Mouse (Mus musculus) liver, postnatal 0 days (tissue): ENCODE data around the gene Cd27. TPM values are rescaled to one million over a fixed set of nuclear protein-coding genes. Genes with fewer than 3 reads are reported as not detected.

ENCODE experiments used
- ATAC-seq: fragments of 200-750 bp; cut with Nextera tagmentation; 2 replicates; pipeline ENCODE4 v1.8.0; 2017; ENCODE audit warnings: mild to moderate bottlenecking, moderate library complexity
- DNase-seq: peaks from one replicate; pipeline ENCODE4 v3.0.0-alpha.2; 2016
- H3K27ac ChIP-seq: fragments of 300-500 bp; sonication (generic); 2 replicates; pipeline ENCODE4 v1.5.1; 2014; ENCODE audit warnings: antibody characterized with exemption, moderate library complexity, mild to moderate bottlenecking, low read depth
- H3K27me3 ChIP-seq: fragments of 300-500 bp; sonication (generic); 2 replicates; pipeline ENCODE4 v1.6.1; 2014; ENCODE audit warnings: low read length, control low read depth, mixed read lengths; ENCODE audit not compliant: insufficient read depth
- H3K36me3 ChIP-seq: fragments of 300-500 bp; sonication (generic); replicated peaks from 2 replicates; pipeline ENCODE4 v1.6.1; 2014; ENCODE audit warnings: mild to moderate bottlenecking, control low read depth, low read length, moderate library complexity, mixed read lengths; ENCODE audit not compliant: insufficient read depth
- H3K4me1 ChIP-seq: fragments of 300-500 bp; sonication (generic); 2 replicates; pipeline ENCODE4 v1.6.1; 2014; ENCODE audit warnings: antibody characterized with exemption, mild to moderate bottlenecking, control low read depth; ENCODE audit not compliant: insufficient read depth
- H3K4me2 ChIP-seq: fragments of 300-500 bp; sonication (generic); 2 replicates; pipeline ENCODE4 v1.6.1; 2014; ENCODE audit warnings: low read depth, mild to moderate bottlenecking, low read length, moderate library complexity, mixed read lengths
- H3K4me3 ChIP-seq: fragments of 300-500 bp; sonication (generic); 2 replicates; pipeline ENCODE4 v1.5.1; 2014; ENCODE audit warnings: low read depth, low read length
- H3K9ac ChIP-seq: fragments of 300-500 bp; sonication (generic); replicated peaks from 2 replicates; pipeline ENCODE4 v1.6.1; 2014; ENCODE audit warnings: mild to moderate bottlenecking, moderate library complexity
- H3K9me3 ChIP-seq: fragments of 300-500 bp; sonication (generic); 2 replicates; pipeline ENCODE4 v1.6.1; 2016; ENCODE audit warnings: mild to moderate bottlenecking, control low read depth, low read length, mixed read lengths
- CTCF ChIP-seq: sonication (generic); IDR thresholded peaks from 2 replicates; pipeline ENCODE4 v1.5.1; 2016; ENCODE audit warnings: antibody characterized with exemption, low read depth
- EP300 ChIP-seq: IDR thresholded peaks from 2 replicates; pipeline ENCODE4 v1.6.1; 2016; ENCODE audit warnings: antibody characterized with exemption, low read depth, mild to moderate bottlenecking
- WGBS: fragments of 180-500 bp; shearing (Covaris S2); extraction: QIAGEN DNeasy Blood & Tissue Kit; methylation state at CpG from one replicate; pipeline ENCODE4 v1.1.7; 2014; ENCODE audit not compliant: insufficient replicate concordance; 5-methylcytosine and 5-hydroxymethylcytosine counted together
- polyA plus RNA-seq: library from polyadenylated mRNA; unstranded; fragments of >200 nt; fragmentation: Nextera tagmentation; extraction: Ambion mirVana; gene quantifications from 2 replicates; pipeline ENCODE4 v1.2.1, GENCODE M21; 2015

Cd27 gene
- polyA plus RNA-seq, 1 experiment from 2014 or later = 2.3 TPM

GRCm38 (mm10) chr6:125232516-125232915 lies 4.3 kb downstream of the Cd27 start:
- Histone ChIP-seq H3K27ac (peak overlapping the region; percentile 98), H3K9ac (peak overlapping the region; percentile 89), H3K36me3 (peaks cover 12% of the 10 kb centered on the region; the same call in 1 of the 2 replicates), H3K4me3 (peak overlapping the region; percentile 80; the same call in 1 of the 2 replicates), H3K9me3 (no peaks in the 10 kb centered on the region), H3K4me1 (peaks cover 22% of the 10 kb centered on the region), H3K27me3 (no peaks in the 10 kb centered on the region), H3K4me2 (peak overlapping the region; percentile 88)
- WGBS = 37% methylated on average over 6 of the region's 6 CpGs
- no peak for TF ChIP-seq EP300
- no peak for TF ChIP-seq CTCF
- ATAC-seq (no peak), DNase-seq (no peak)

GRCm38 (mm10) chr6:125232045-125232437 lies 4.8 kb downstream of the Cd27 start:
- Histone ChIP-seq H3K4me1 (peaks cover 22% of the 10 kb centered on the region), H3K4me3 (peak overlapping the region; percentile 80), H3K36me3 (peaks cover 13% of the 10 kb centered on the region; the same call in 1 of the 2 replicates), H3K27me3 (no peaks in the 10 kb centered on the region), H3K27ac (peak overlapping the region; percentile 98), H3K9ac (peak overlapping the region; percentile 89), H3K9me3 (no peaks in the 10 kb centered on the region), H3K4me2 (peak overlapping the region; percentile 88)
- no peak for DNase-seq
- WGBS = 24% methylated on average over 4 of the region's 4 CpGs
- TF ChIP-seq CTCF = no peak
- no peak for TF ChIP-seq EP300
- ATAC-seq = peak; percentile 47

GRCm38 (mm10) chr6:125231117-125232044 lies 5.4 kb downstream of the Cd27 start, which contains the start of gene Tapbpl:
Gene Tapbpl, minus strand, starts transcription at chr6:125231860.
- Histone ChIP-seq H3K9ac (peak within 1 kb of the TSS; percentile 89), H3K4me2 (peak within 1 kb of the TSS; percentile 88)

GRCm38 (mm10) chr6:125230571-125230970 lies 6.2 kb downstream of the Cd27 start:
- Histone ChIP-seq H3K27ac (peak overlapping the region; percentile 98), H3K4me3 (peak overlapping the region; percentile 80), H3K4me1 (peaks cover 22% of the 10 kb centered on the region), H3K27me3 (no peaks in the 10 kb centered on the region), H3K9ac (peak overlapping the region; percentile 89; the same call in 1 of the 2 replicates), H3K4me2 (peak overlapping the region; percentile 88), H3K36me3 (peaks cover 24% of the 10 kb centered on the region; the same call in 1 of the 2 replicates), H3K9me3 (no peaks in the 10 kb centered on the region)
- ATAC-seq = no peak
- no peak for TF ChIP-seq EP300
- TF ChIP-seq CTCF = no peak
- 73% methylated on average over 9 of the region's 9 CpGs for WGBS
- no peak for DNase-seq

More at GRCm38 (mm10) chr6:125231117-125232044, 5.4 kb downstream of the Cd27 start, which contains the start of gene Tapbpl:
- no peaks in the 10 kb centered on the region for H3K27me3 ChIP-seq
- H3K9me3 ChIP-seq = no peaks in the 10 kb centered on the region
- peaks cover 22% of the 10 kb centered on the region for H3K4me1 ChIP-seq
- WGBS = 1% methylated on average over 16 of the region's 16 CpGs
- DNase-seq (peak; percentile 71), ATAC-seq (peak; percentile 87)
- TF ChIP-seq CTCF = no peak
- peaks cover 19% of the 10 kb centered on the region; the same call in 1 of the 2 replicates for H3K36me3 ChIP-seq
- peak within 1 kb of the TSS; percentile 98 for H3K27ac ChIP-seq
- peak within 1 kb of the TSS; percentile 80 for H3K4me3 ChIP-seq

- DNase-seq (no peak), ATAC-seq (no peak)
Observed at GRCm38 (mm10) chr6:125225518-125226115, 11.2 kb downstream of the Cd27 start.

GRCm38 (mm10) chr6:125222577-125222976 lies 14.2 kb downstream of the Cd27 start:
- Histone ChIP-seq H3K27ac (0 out of 2 replicates have a peak overlapping the region, but pooled peaks have one; percentile 22), H3K9me3 (no peaks in the 10 kb centered on the region), H3K27me3 (no peaks in the 10 kb centered on the region), H3K4me1 (no peaks in the 10 kb centered on the region), H3K4me2 (no peak overlapping the region), H3K36me3 (peaks cover 59% of the 10 kb centered on the region), H3K4me3 (no peak overlapping the region), H3K9ac (no peak overlapping the region)
- ATAC-seq (no peak), DNase-seq (no peak)
- TF ChIP-seq CTCF = no peak
- TF ChIP-seq EP300 = no peak
- 65% methylated on average over 3 of the region's 3 CpGs for WGBS

More at GRCm38 (mm10) chr6:125225518-125226115, 11.2 kb downstream of the Cd27 start:
- TF ChIP-seq CTCF = peak; percentile 67
- TF ChIP-seq EP300 = no peak
- Histone ChIP-seq H3K36me3 (peaks cover 58% of the 10 kb centered on the region), H3K27me3 (no peaks in the 10 kb centered on the region), H3K4me2 (no peak overlapping the region), H3K9ac (no peak overlapping the region), H3K4me3 (no peak overlapping the region), H3K4me1 (peaks cover 3% of the 10 kb centered on the region; the same call in 1 of the 2 replicates), H3K9me3 (no peaks in the 10 kb centered on the region), H3K27ac (no peak overlapping the region)
- WGBS = 83% methylated on average over 5 of the region's 5 CpGs
